Mouse (Mus musculus) hindbrain, embryonic 14.5 days (tissue): ENCODE measurements around the gene Kbtbd7. TPM values are rescaled to one million over a fixed set of nuclear protein-coding genes. Genes with fewer than 3 reads are reported as not detected.
"Not testable (repeated sequence)": the region's sequence is repeated elsewhere in the genome, so short reads cannot be mapped to it uniquely, and the experiment has no call there.

Source experiments
- ATAC-seq: fragments of 200-750 bp; cut with Nextera tagmentation; 2 replicates; pipeline ENCODE4 v1.8.0; 2017; ENCODE audit warnings: moderate number of reproducible peaks, mild to moderate bottlenecking, moderate TSS enrichment, moderate library complexity; ENCODE audit not compliant: low FRiP score
- DNase-seq: peaks from one replicate; pipeline ENCODE4 v3.0.0-alpha.2; 2015; ENCODE audit warnings: low spot score
- H3K27ac ChIP-seq: fragments of 300-500 bp; sonication (generic); 2 replicates; pipeline ENCODE4 v1.5.1; 2014; ENCODE audit warnings: mild to moderate bottlenecking, moderate library complexity
- H3K27me3 ChIP-seq: fragments of 300-500 bp; sonication (generic); 2 replicates; pipeline ENCODE4 v1.6.1; 2014; ENCODE audit warnings: mild to moderate bottlenecking, low read length, mixed read lengths; ENCODE audit not compliant: control insufficient read depth, insufficient read depth
- H3K36me3 ChIP-seq: fragments of 300-500 bp; sonication (generic); replicated peaks from 2 replicates; pipeline ENCODE4 v1.6.1; 2014; ENCODE audit not compliant: control insufficient read depth, insufficient read depth
- H3K4me1 ChIP-seq: fragments of 300-500 bp; sonication (generic); replicated peaks from 2 replicates; pipeline ENCODE4 v1.6.1; 2014; ENCODE audit warnings: antibody characterized with exemption, low read length, mixed read lengths; ENCODE audit not compliant: control insufficient read depth, insufficient read depth
- H3K4me2 ChIP-seq: fragments of 300-500 bp; sonication (generic); replicated peaks from 2 replicates; pipeline ENCODE4 v1.6.1; 2014; ENCODE audit warnings: mild to moderate bottlenecking, moderate library complexity
- H3K4me3 ChIP-seq: fragments of 300-500 bp; sonication (generic); replicated peaks from 2 replicates; pipeline ENCODE4 v1.5.1; 2014; ENCODE audit warnings: mild to moderate bottlenecking, low read length
- H3K9ac ChIP-seq: fragments of 300-500 bp; sonication (generic); 2 replicates; pipeline ENCODE4 v1.6.1; 2014
- H3K9me3 ChIP-seq: fragments of 300-500 bp; sonication (generic); 2 replicates; pipeline ENCODE4 v1.6.1; 2016; ENCODE audit warnings: low read length; ENCODE audit not compliant: control insufficient read depth
- WGBS: fragments of 180-500 bp; shearing (Covaris S2); extraction: QIAGEN DNeasy Blood & Tissue Kit; methylation state at CpG from one replicate; pipeline ENCODE4 v1.1.7; 2014; 5-methylcytosine and 5-hydroxymethylcytosine counted together
- polyA plus RNA-seq: library from polyadenylated mRNA; unstranded; fragments of >200 nt; fragmentation: Nextera tagmentation; extraction: Ambion mirVana; gene quantifications from 2 replicates; pipeline ENCODE4 v1.2.1, GENCODE M21; 2014

Kbtbd7 gene
- polyA plus RNA-seq, 1 experiment from 2014 or later, result 24.5 TPM

DNA sequence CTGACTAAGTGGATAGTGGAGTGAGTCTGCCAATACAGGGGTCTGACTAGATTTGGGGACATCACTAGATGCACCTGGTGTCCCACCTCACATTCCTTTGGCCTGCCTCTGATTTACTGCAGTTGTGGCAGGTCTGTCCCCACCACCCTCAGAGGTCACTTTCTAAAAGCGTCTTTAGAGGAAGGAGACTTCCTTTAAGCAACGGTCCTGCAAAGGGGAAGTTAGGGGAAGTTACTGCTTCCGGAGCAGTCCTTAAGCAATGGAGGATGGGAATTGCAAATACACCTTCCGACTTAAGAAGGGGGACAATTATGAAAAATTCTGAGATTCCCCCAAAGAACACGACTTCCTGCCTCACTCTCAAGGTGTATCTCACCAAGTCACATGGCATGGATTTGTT, 15.1 kb downstream of the Kbtbd7 start:
- H3K36me3 ChIP-seq, result no peaks in the 10 kb centered on the region
- peaks cover 20% of the 10 kb centered on the region; the same call in 1 of the 2 replicates for H3K4me1 ChIP-seq
- no peak for ATAC-seq
- H3K27me3 ChIP-seq, result no peaks in the 10 kb centered on the region
- H3K9me3 ChIP-seq, result no peaks in the 10 kb centered on the region
- no peak overlapping the region for H3K9ac ChIP-seq
- 84% methylated on average over 5 of the region's 5 CpGs for WGBS
- no peak overlapping the region for H3K4me2 ChIP-seq
- no peak overlapping the region for H3K4me3 ChIP-seq
- no peak for DNase-seq
- no peak overlapping the region for H3K27ac ChIP-seq

- 65% methylated on average over 9 of the region's 9 CpGs for WGBS
Measured at GRCm38 (mm10) chr14:79444601-79445000, 18.3 kb downstream of the Kbtbd7 start.

GRCm38 (mm10) chr14:79445055-79445620, 18.8 kb downstream of the Kbtbd7 start:
- peak overlapping the region; percentile 74 for H3K27ac ChIP-seq
- DNase-seq (peak; percentile 76), ATAC-seq (peak; percentile 74)
- H3K4me1 ChIP-seq, result peaks cover 20% of the 10 kb centered on the region; the same call in 1 of the 2 replicates
- no peaks in the 10 kb centered on the region for H3K36me3 ChIP-seq
- H3K4me3 ChIP-seq, result peak overlapping the region; percentile 14
- H3K4me2 ChIP-seq, result peak overlapping the region; percentile 44
- peak overlapping the region; percentile 2 for H3K9ac ChIP-seq
- no peaks in the 10 kb centered on the region for H3K27me3 ChIP-seq
- H3K9me3 ChIP-seq, result no peaks in the 10 kb centered on the region
- WGBS, result 12% methylated on average over 16 of the region's 16 CpGs

More at GRCm38 (mm10) chr14:79444601-79445000, 18.3 kb downstream of the Kbtbd7 start:
- no peaks in the 10 kb centered on the region for H3K27me3 ChIP-seq
- no peaks in the 10 kb centered on the region for H3K9me3 ChIP-seq
- DNase-seq, result no peak
- H3K27ac ChIP-seq, result peak overlapping the region; percentile 74
- H3K4me3 ChIP-seq, result peak overlapping the region; percentile 14; the same call in 1 of the 2 replicates
- H3K4me1 ChIP-seq, result peaks cover 20% of the 10 kb centered on the region; the same call in 1 of the 2 replicates
- peak overlapping the region; percentile 44 for H3K4me2 ChIP-seq
- no peaks in the 10 kb centered on the region for H3K36me3 ChIP-seq
- H3K9ac ChIP-seq, result 0 out of 2 replicates have a peak overlapping the region, but pooled peaks have one; percentile 2
- ATAC-seq, result peak; percentile 22

DNA sequence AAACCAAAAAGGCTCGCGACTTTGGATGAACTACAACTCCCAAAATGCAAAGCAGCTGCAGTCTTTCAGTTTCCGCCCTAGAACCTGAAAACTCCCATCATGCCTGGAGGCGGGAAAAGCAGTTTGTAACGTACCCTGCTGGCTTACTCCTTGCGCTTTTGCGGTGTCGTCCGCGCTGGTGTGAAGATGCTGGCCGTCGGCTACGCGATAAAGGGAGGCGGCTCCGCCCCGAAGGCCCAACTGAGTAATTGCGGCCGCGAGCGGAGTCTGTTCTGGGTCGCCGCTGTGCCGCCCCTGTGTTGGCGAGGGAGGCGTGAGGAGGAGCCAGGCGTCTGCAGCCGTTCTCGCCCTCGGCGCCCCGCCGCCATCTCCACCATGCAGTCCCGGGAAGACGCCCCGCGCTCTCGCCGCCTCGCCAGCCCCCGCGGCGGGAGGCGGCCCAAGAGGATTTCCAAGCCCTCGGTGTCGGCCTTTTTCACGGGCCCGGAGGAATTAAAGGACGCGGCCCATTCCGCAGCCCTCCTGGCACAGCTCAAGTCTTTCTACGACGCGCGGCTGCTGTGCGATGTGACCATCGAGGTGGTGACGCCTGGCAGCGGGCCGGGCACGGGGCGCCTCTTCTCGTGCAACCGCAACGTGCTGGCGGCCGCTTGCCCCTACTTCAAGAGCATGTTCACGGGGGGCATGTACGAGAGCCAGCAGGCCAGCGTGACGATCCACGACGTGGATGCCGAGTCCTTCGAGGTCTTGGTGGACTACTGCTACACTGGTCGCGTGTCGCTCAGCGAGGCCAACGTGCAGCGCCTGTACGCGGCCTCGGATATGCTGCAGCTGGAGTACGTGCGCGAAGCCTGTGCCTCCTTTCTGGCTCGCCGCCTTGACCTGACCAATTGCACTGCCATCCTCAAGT, 25.6 kb downstream of the Kbtbd7 start, which contains the start of gene Kbtbd6:
Gene Kbtbd6, plus strand, starts transcription at position 155 of the 910 bp plus-strand sequence.
- not testable (repeated sequence) for H3K4me1 ChIP-seq, H3K9me3 ChIP-seq, H3K36me3 ChIP-seq, H3K27ac ChIP-seq, H3K27me3 ChIP-seq
- DNase-seq (peak; percentile 94), ATAC-seq (peak; percentile 93)
- Histone ChIP-seq H3K4me3 (peak within 1 kb of the TSS; percentile 47), H3K4me2 (peak within 1 kb of the TSS; percentile 57), H3K9ac (peak within 1 kb of the TSS; percentile 35; the same call in 1 of the 2 replicates)
- WGBS, result under 1% methylated on average over 32 of the region's 89 CpGs

DNA sequence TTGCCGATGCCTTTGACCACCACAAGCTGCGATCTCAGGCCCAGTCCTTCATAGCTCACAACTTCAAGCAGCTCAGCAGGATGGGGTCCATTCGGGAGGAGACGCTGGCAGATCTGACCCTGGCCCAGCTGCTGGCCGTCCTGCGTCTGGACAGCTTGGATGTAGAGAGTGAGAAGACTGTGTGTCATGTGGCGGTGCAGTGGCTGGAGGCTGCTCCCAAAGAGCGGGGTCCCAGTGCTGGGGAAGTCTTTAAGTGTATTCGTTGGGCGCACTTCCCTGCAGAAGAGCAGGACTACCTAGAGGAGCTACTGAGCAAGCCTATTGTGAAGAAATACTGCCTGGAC, 26.3 kb downstream of the Kbtbd7 start:
- not testable (repeated sequence) for H3K27me3 ChIP-seq, DNase-seq, H3K9ac ChIP-seq, H3K36me3 ChIP-seq, H3K9me3 ChIP-seq, H3K4me1 ChIP-seq, H3K4me2 ChIP-seq, H3K27ac ChIP-seq, H3K4me3 ChIP-seq
- WGBS, result 98% methylated on average over 6 of the region's 10 CpGs
- ATAC-seq, result peak; percentile 22; the same call in 1 of the 2 replicates

DNA sequence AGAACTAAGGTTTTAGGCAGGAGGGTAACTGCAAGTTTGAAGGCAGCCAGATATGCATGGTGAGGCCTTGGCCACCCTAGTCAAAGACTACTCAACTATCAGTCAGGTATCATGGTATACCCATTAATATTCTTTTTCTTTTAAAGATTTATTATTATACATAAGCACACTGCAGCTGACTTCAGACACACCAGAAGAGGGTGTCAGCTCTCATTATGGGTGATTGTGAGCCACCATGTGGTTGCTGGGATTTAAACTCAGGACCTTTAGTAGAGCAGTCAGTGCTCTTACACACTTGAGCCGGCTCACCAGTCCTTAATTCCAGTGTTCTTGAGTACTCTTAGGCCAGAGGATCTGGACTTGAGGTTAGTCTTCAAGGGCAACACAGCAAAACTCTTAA, 34.1 kb downstream of the Kbtbd7 start:
- no peak for DNase-seq
- H3K9ac ChIP-seq, result no peak overlapping the region
- H3K27me3 ChIP-seq, result no peaks in the 10 kb centered on the region
- 86% methylated on average over 1 of the region's 1 CpGs for WGBS
- peaks cover 45% of the 10 kb centered on the region for H3K36me3 ChIP-seq
- H3K4me3 ChIP-seq, result no peak overlapping the region
- no peak for ATAC-seq
- H3K27ac ChIP-seq, result no peak overlapping the region
- H3K4me1 ChIP-seq, result no peaks in the 10 kb centered on the region
- no peak overlapping the region for H3K4me2 ChIP-seq
- no peaks in the 10 kb centered on the region for H3K9me3 ChIP-seq

DNA sequence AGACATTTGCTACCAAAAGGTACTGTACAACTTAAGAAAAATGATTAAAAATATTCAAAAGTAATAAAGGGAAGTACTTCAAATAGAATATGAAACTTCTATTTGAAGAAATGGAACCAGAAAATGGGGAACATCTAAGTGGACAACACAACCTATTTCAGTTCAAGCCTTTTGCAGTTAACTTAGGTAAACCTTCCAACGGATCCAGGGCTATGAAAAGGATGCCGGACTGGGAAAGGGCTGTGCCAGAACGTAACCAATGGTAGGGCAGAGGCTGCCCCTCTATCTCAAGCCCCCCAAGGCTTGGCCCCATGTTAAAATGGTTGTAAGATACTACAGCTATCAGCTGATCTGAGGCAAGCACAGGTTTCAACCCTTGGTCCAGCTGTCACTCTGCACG, 34.7 kb downstream of the Kbtbd7 start:
- Histone ChIP-seq H3K4me1 (no peaks in the 10 kb centered on the region), H3K36me3 (peaks cover 51% of the 10 kb centered on the region), H3K4me2 (no peak overlapping the region), H3K9me3 (no peaks in the 10 kb centered on the region), H3K27me3 (no peaks in the 10 kb centered on the region), H3K9ac (no peak overlapping the region), H3K27ac (no peak overlapping the region), H3K4me3 (no peak overlapping the region)
- 91% methylated on average over 4 of the region's 4 CpGs for WGBS
- DNase-seq (no peak), ATAC-seq (no peak)

GRCm38 (mm10) chr14:79465623-79466022, 39.3 kb downstream of the Kbtbd7 start:
- H3K4me3 ChIP-seq, result no peak overlapping the region
- DNase-seq (no peak), ATAC-seq (no peak)
- no peak overlapping the region for H3K4me2 ChIP-seq
- no peak overlapping the region for H3K9ac ChIP-seq
- H3K27ac ChIP-seq, result no peak overlapping the region
- H3K4me1 ChIP-seq, result no peaks in the 10 kb centered on the region
- peaks cover 90% of the 10 kb centered on the region for H3K36me3 ChIP-seq
- no peaks in the 10 kb centered on the region for H3K27me3 ChIP-seq
- 90% methylated on average over 1 of the region's 1 CpGs for WGBS
- no peaks in the 10 kb centered on the region for H3K9me3 ChIP-seq

DNA sequence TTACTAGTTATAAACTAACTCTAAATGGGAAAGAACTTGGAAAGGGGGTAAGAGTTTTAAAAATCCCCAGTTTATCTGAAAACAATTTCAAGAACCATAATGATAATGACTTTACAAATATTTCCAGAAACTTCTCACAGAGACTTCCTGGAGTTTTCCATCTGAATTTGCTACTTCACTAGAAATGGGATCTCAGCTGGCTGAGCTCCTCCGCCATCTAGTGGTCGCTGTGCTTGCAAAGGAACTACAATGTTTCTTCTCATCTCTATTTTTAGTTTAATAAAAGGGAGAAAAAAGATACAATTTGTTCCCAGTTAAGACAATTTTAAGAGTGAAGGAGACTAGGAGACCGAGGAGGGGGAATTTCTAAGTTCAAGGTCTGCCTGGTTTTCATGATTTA, 41.3 kb downstream of the Kbtbd7 start:
- no peaks in the 10 kb centered on the region for H3K27me3 ChIP-seq
- H3K9ac ChIP-seq, result no peak overlapping the region
- no peaks in the 10 kb centered on the region for H3K9me3 ChIP-seq
- H3K36me3 ChIP-seq, result peaks cover 93% of the 10 kb centered on the region
- 31% methylated on average over 3 of the region's 3 CpGs for WGBS
- no peaks in the 10 kb centered on the region for H3K4me1 ChIP-seq
- no peak overlapping the region for H3K4me2 ChIP-seq
- DNase-seq (peak; percentile 77), ATAC-seq (no peak)
- H3K4me3 ChIP-seq, result no peak overlapping the region
- H3K27ac ChIP-seq, result no peak overlapping the region
